ENCODE assay signal across 9 mouse cellular contexts in genomic region chr4:135069818-135070217, GRCm38 (mm10). TPM values are rescaled to one million over a fixed set of nuclear protein-coding genes. Genes with fewer than 3 reads are reported as not detected.
DNase-seq lines count a peak whose midpoint lies in the region; ATAC-seq and TF ChIP-seq lines count a peak whose summit lies in the region.
"Had no signal": no experiment of that assay in that cellular context is flagged by ENCODE, and none has a peak within 500 bp of the region (broad histone marks: within the 10 kb centered on the region; RNA-seq: fewer than 3 reads in every experiment).

No protein-coding gene starts in this region.

- no peak for TF ChIP-seq EP300 in heart, adult 2 months (IDR thresholded peaks at IDR 0.05; ENCODE audit: insufficient read depth, low read depth, low read length)

- no peaks in the 10 kb centered on the region for H3K9me3 ChIP-seq in heart, embryonic 12.5 days (replicated peaks)
- no peaks in the 10 kb centered on the region for H3K9me3 ChIP-seq in midbrain, embryonic 13.5 days
- H3K9me3 ChIP-seq: midbrain, embryonic 15.5 days had no signal

- no peak for TF ChIP-seq POLR2A in heart, adult 2 months (IDR thresholded peaks at IDR 0.05; ENCODE audit: insufficient read depth, low read depth, low read length)

- H3K9ac ChIP-seq in heart, adult 2 months (ENCODE audit: low read depth, low read length) = no peak overlapping the region
- no peak overlapping the region for H3K9ac ChIP-seq in heart, embryonic 12.5 days
- no peak overlapping the region for H3K9ac ChIP-seq in midbrain, embryonic 13.5 days (replicated peaks)
- H3K9ac ChIP-seq: midbrain, embryonic 15.5 days had no signal

- DNase-seq in heart, adult 2 months = peak; percentile 33 to 69
- DNase-seq in 3134 (ENCODE audit: extremely low read depth, insufficient read length, low spot score) = peak; percentile 54
- peak; percentile 15 for DNase-seq in brain, adult 2 months (ENCODE audit: low read depth, low spot score)
- peak; percentile 33 for DNase-seq in lung, postnatal 14 days
- no peak for DNase-seq in right cerebral cortex, adult 2 months (ENCODE audit: low spot score in 2 of 2)

- H3K27ac ChIP-seq in heart, adult 2 months = no peak overlapping the region
- no peak overlapping the region for H3K27ac ChIP-seq in heart, embryonic 12.5 days (ENCODE audit: poor library complexity, severe bottlenecking)
- no peak overlapping the region for H3K27ac ChIP-seq in midbrain, embryonic 13.5 days
- H3K27ac ChIP-seq: midbrain, embryonic 15.5 days had no signal

- no peak for TF ChIP-seq CTCF in heart, adult 2 months (IDR thresholded peaks at IDR 0.05)

- no peaks in the 10 kb centered on the region for H3K36me3 ChIP-seq in heart, adult 2 months (ENCODE audit: control insufficient read depth, insufficient read depth, low read length)
- no peaks in the 10 kb centered on the region for H3K36me3 ChIP-seq in heart, embryonic 12.5 days
- no peaks in the 10 kb centered on the region for H3K36me3 ChIP-seq in midbrain, embryonic 13.5 days
- H3K36me3 ChIP-seq: midbrain, embryonic 15.5 days had no signal

- intact Hi-C loops in heart, adult 2 months (cut with DNase I) = loop anchor here (5.0 kb wide), 3 partner anchors 53 to 252 kb away; no protein-coding TSS in a partner anchor

- H3K4me2 ChIP-seq in heart, embryonic 12.5 days = no peak overlapping the region
- no peak overlapping the region for H3K4me2 ChIP-seq in midbrain, embryonic 13.5 days (replicated peaks)
- H3K4me2 ChIP-seq: midbrain, embryonic 15.5 days had no signal

- no peaks in the 10 kb centered on the region for H3K27me3 ChIP-seq in heart, adult 2 months (ENCODE audit: control insufficient read depth, insufficient read depth, low read length)
- H3K27me3 ChIP-seq in heart, embryonic 12.5 days (replicated peaks) = 0 out of 2 replicates have a peak, but pooled peaks cover 27% of the 10 kb centered on the region
- H3K27me3 ChIP-seq in midbrain, embryonic 13.5 days = no peaks in the 10 kb centered on the region
- H3K27me3 ChIP-seq: midbrain, embryonic 15.5 days had no signal

- no peak overlapping the region for H3K4me3 ChIP-seq in heart, adult 2 months
- H3K4me3 ChIP-seq in heart, embryonic 12.5 days = no peak overlapping the region
- H3K4me3 ChIP-seq in midbrain, embryonic 13.5 days (replicated peaks) = no peak overlapping the region
- H3K4me3 ChIP-seq: midbrain, embryonic 15.5 days had no signal

- WGBS in heart, adult 2 months = 53% methylated on average over 18 of the region's 18 CpGs
- WGBS in heart, embryonic 12.5 days = 66% methylated on average over 18 of the region's 18 CpGs
- WGBS in midbrain, embryonic 13.5 days = 77% methylated on average over 18 of the region's 18 CpGs

- H3K4me1 ChIP-seq in heart, adult 2 months (ENCODE audit: control insufficient read depth, insufficient read depth, low read length) = no peaks in the 10 kb centered on the region
- peaks cover 12% of the 10 kb centered on the region for H3K4me1 ChIP-seq in heart, embryonic 12.5 days (replicated peaks)
- H3K4me1 ChIP-seq in midbrain, embryonic 13.5 days (replicated peaks) = no peaks in the 10 kb centered on the region
- H3K4me1 ChIP-seq: midbrain, embryonic 15.5 days had no signal

- no peak for ATAC-seq in heart, embryonic 12.5 days (ENCODE audit: insufficient number of reproducible peaks, low FRiP score)
- ATAC-seq in midbrain, embryonic 13.5 days = no peak
- ATAC-seq in CD4-positive, CD25-positive, alpha-beta regulatory T cell, adult 4 months = no peak
- ATAC-seq: midbrain, embryonic 15.5 days had no signal

- no peaks in the 10 kb centered on the region for H3K79me2 ChIP-seq in heart, adult 2 months (replicated peaks; ENCODE audit: control insufficient read depth, insufficient read depth, low read length)

RNA-seq across cellular contexts. Expression of gene Runx3, which starts 50.6 kb away (rescaled TPM):
- 1 to 10 TPM in 1 of 2 experiments, under 1 TPM in 1; 0.97 to 1.2 TPM for total RNA-seq in heart, adult 2 months (2021)
- 0.15 and 0.39 TPM in 2 replicates for polyA plus RNA-seq in heart, adult 2 months (2012; rRNA removed)
- 0.04 and 0.06 TPM in 2 replicates for polyA plus RNA-seq in heart, embryonic 12.5 days (2016; fragmentation: Nextera tagmentation; extraction: Ambion mirVana)
- polyA plus RNA-seq in midbrain, embryonic 13.5 days (2015; fragmentation: Nextera tagmentation; extraction: Ambion mirVana) = not detected in 2 replicates
- polyA plus RNA-seq in CD4-positive, CD25-positive, alpha-beta regulatory T cell, adult 4 months (2017; shearing (Covaris generic)) = 10 to 100 TPM in 1 of 2 experiments, 1 to 10 TPM in 1; 9.8 to 11.2 TPM
- polyA plus RNA-seq: midbrain, embryonic 15.5 days had no signal

Comparison
In these comparisons a context has a peak if more than half of its experiments do, and no peak if none do; other contexts are left out.
1. DNase-seq: peak in heart, adult 2 months (2 of 2), 3134 (single experiment), brain, adult 2 months (single experiment) and lung, postnatal 14 days (single experiment); none in right cerebral cortex, adult 2 months (0 of 2).